Mouse (Mus musculus) C2C12 (cell line): ENCODE data around the gene Rtp4. TPM values are rescaled to one million over a fixed set of nuclear protein-coding genes. Genes with fewer than 3 reads are reported as not detected.

Experiments used
- H3K27me3 ChIP-seq: one replicate; pipeline ENCODE4 v1.6.1; 2011; ENCODE audit not compliant: control insufficient read depth, insufficient read depth, insufficient read length
- H3K36me3 ChIP-seq: one replicate; pipeline ENCODE4 v1.6.1; 2011; ENCODE audit not compliant: control insufficient read depth, insufficient read depth
- H3K4me3 ChIP-seq: one replicate; pipeline ENCODE4 v1.5.1; 2011; ENCODE audit warnings: mild to moderate bottlenecking, control low read depth; ENCODE audit not compliant: poor library complexity, insufficient read depth, severe bottlenecking
- H3K79me2 ChIP-seq: one replicate; pipeline ENCODE4 v1.6.1; 2011; ENCODE audit not compliant: control insufficient read depth, insufficient read depth
- H3K79me3 ChIP-seq: one replicate; pipeline ENCODE4 v1.6.1; 2011; ENCODE audit warnings: low read depth, control low read depth
- H3ac ChIP-seq: one replicate; pipeline ENCODE3; 2011; ENCODE audit warnings: low read depth; ENCODE audit not compliant: control insufficient read depth, insufficient read length
- CEBPB ChIP-seq: IDR thresholded peaks from one replicate; pipeline ENCODE4 v1.6.1; 2011; ENCODE audit warnings: low read depth, mild to moderate bottlenecking, control low read depth, moderate library complexity
- CTCF ChIP-seq: IDR thresholded peaks from one replicate; pipeline ENCODE4 v1.5.1; 2011; ENCODE audit not compliant: control insufficient read depth, insufficient read depth, insufficient read length
- FOSL1 ChIP-seq: IDR thresholded peaks from one replicate; pipeline ENCODE4 v1.8.0; 2011; ENCODE audit warnings: mild to moderate bottlenecking, low read length; ENCODE audit not compliant: poor library complexity, insufficient read depth, severe bottlenecking
- MAX ChIP-seq: IDR thresholded peaks from one replicate; pipeline ENCODE4 v1.6.1; 2011; ENCODE audit warnings: mild to moderate bottlenecking, control low read depth
- MYOD1 ChIP-seq: IDR thresholded peaks from one replicate; pipeline ENCODE4 v1.6.1; 2011; ENCODE audit warnings: low read depth; ENCODE audit not compliant: control insufficient read depth, insufficient read length
- MYOG ChIP-seq: IDR thresholded peaks from one replicate; pipeline ENCODE4 v1.6.1; 2011; ENCODE audit not compliant: control insufficient read depth, insufficient read length; ENCODE audit errors: extremely low read depth
- USF1 ChIP-seq: IDR thresholded peaks from one replicate; pipeline ENCODE4 v1.6.1; 2011; ENCODE audit warnings: low read depth, mild to moderate bottlenecking, control low read depth, moderate library complexity
- polyA plus RNA-seq: library from polyadenylated mRNA; unstranded; fragments of >200 nt; fragmentation: generic; extraction: Trizol; gene quantifications from one replicate; pipeline ENCODE4 v1.2.1, GENCODE M21; 2012; ENCODE audit warnings: missing spikeins

Rtp4 gene
- polyA plus RNA-seq, 1 experiment: 0.69 TPM

DNA sequence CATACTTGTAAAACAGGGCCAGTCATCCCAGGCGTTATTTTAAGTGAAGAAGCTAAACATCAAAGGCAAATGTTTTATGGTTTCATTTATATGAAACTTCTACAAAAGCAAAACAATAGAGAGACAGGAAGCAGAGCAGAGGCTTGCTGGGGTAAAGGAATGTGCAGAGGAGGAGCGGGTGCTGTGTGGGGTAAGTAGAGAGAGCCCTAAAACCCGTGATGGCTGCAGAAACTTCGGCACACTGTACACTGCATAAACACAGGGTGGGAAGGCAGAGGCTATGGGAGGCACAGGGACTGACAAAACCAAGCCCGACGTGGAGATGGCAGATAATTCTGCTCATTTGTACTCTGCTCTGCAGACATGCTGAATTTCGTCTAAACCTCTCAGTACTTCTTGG is 24.3 kb downstream of the Rtp4 start:
- no peak overlapping the region for H3K4me3 ChIP-seq
- no peaks in the 10 kb centered on the region for H3K27me3 ChIP-seq
- H3K79me3 ChIP-seq: no peaks in the 10 kb centered on the region
- TF ChIP-seq FOSL1: no peak
- TF ChIP-seq MYOD1: no peak
- no peaks in the 10 kb centered on the region for H3K36me3 ChIP-seq
- H3ac ChIP-seq: no peak overlapping the region
- no peaks in the 10 kb centered on the region for H3K79me2 ChIP-seq

DNA sequence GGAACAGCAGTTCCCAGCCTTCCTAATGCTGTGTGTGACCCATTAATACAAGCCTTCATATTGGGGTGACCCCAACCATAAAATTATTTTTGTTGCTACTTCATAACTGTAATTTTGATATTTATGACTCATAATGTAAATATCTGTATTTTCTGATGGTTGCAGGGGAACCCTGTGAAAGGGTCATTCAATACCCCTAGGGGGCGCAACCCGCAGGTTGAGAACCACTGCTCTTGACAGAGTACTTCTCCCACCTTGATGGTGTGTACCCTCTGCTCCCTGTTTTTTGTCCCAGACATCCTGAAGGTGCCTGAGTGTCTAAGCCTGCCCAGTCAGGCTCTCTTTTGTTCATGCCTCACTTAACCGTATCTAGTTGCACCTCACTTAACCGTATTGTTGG is 27.7 kb downstream of the Rtp4 start:
- no peaks in the 10 kb centered on the region for H3K79me2 ChIP-seq
- no peak overlapping the region for H3K4me3 ChIP-seq
- no peak for TF ChIP-seq MYOG
- no peak for TF ChIP-seq CEBPB
- no peak for TF ChIP-seq USF1
- no peak for TF ChIP-seq FOSL1
- TF ChIP-seq CTCF: no peak
- no peak for TF ChIP-seq MYOD1
- TF ChIP-seq MAX: no peak

DNA sequence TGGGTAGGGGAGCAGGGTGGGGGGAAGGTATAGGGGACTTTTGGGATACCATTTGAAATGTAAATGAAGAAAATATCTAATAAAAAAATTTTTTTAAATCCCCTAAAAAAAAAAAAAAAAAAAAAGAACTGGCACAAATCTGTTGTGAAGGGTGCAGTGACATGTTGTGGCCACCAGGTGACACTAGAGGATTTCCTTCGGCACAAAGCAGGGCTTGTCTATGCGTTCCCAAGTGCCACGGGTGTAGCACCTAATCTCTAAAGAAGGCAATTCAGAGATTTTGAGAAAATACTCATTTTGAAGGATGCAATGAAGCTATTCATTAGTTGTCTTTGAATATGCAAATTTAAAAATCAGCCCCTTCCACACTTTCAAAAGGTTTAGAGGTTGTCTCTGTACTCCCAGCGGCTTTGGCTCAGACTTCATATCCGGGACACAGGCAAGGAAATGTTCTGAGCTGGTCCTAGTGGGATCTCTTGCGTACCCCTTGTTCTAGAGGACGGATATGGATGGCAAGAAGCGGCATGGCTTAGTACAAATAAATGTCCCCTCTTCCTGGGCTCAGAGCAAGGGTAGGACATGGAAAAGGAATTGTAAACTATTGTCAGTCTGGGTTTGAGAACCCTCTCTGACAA is 30.4 kb downstream of the Rtp4 start:
- H3K36me3 ChIP-seq: no peaks in the 10 kb centered on the region
- H3K27me3 ChIP-seq: no peaks in the 10 kb centered on the region
- TF ChIP-seq MYOD1: no peak
- TF ChIP-seq CTCF: peak; percentile 62
- no peaks in the 10 kb centered on the region for H3K79me3 ChIP-seq
- no peaks in the 10 kb centered on the region for H3K79me2 ChIP-seq
- no peak overlapping the region for H3ac ChIP-seq
- no peak overlapping the region for H3K4me3 ChIP-seq

More for the DNA sequence above, 27.7 kb downstream of the Rtp4 start:
- H3K27me3 ChIP-seq: no peaks in the 10 kb centered on the region
- H3ac ChIP-seq: no peak overlapping the region
- no peaks in the 10 kb centered on the region for H3K36me3 ChIP-seq
- no peaks in the 10 kb centered on the region for H3K79me3 ChIP-seq

DNA sequence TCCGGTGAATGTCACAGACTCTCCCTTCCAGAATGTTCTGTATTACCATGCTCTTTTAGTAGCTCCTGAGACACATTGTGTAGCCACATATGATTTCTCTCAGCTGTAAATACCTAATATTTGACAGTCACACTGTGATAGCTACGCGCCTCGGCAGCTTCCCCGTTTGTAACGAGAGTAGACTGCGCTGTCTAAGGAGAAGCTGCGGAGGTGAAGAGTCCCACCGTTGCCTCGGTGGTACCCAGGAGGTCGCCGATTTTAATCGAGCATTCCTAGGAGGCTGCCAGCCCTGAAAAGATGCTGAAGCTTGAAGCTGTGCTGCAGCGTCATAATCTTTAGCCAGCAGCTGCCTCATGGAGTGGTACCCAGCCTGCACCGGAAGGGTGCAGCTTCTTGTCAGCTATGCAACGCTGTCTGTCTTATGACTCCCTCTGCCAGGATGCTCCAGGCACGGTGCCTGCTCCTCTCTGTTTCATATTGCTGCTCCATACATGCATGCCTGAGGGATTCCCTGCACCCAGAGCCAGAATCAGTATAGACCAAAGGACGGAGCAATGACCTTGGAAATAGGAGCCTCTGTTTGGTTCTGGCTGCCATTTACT is 31.0 kb downstream of the Rtp4 start:
- no peaks in the 10 kb centered on the region for H3K27me3 ChIP-seq
- H3K79me3 ChIP-seq: no peaks in the 10 kb centered on the region
- no peaks in the 10 kb centered on the region for H3K79me2 ChIP-seq
- TF ChIP-seq MYOD1 (no peak), MYOG (no peak), CTCF (no peak), USF1 (no peak), CEBPB (no peak), MAX (no peak)
- no peak overlapping the region for H3ac ChIP-seq
- H3K36me3 ChIP-seq: no peaks in the 10 kb centered on the region
- H3K4me3 ChIP-seq: no peak overlapping the region

DNA sequence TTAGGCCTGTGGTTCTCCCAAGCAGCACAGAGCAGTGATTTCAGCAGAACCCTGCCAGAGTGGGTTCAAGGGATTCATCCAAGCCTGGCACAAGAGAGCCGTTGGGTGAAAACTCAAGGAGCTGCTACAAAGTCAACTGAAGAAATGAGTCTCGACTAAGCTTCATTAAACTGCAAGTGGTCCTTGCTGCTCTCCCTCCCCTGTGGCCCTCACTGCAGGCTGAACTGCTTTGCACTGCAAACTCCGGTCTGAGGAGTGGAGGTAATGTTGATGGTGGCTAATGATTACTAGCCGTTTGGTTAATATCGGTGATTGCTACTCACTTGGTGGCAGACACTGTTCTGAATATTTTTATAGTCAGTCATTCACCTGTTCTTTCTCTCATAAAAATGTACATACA is 34.6 kb downstream of the Rtp4 start:
- H3K27me3 ChIP-seq: no peaks in the 10 kb centered on the region
- TF ChIP-seq FOSL1 (no peak), CTCF (no peak), CEBPB (no peak), USF1 (no peak), MAX (no peak), MYOG (no peak), MYOD1 (no peak)
- H3K36me3 ChIP-seq: no peaks in the 10 kb centered on the region
- H3K79me3 ChIP-seq: no peaks in the 10 kb centered on the region
- no peaks in the 10 kb centered on the region for H3K79me2 ChIP-seq
- no peak overlapping the region for H3ac ChIP-seq
- no peak overlapping the region for H3K4me3 ChIP-seq

DNA sequence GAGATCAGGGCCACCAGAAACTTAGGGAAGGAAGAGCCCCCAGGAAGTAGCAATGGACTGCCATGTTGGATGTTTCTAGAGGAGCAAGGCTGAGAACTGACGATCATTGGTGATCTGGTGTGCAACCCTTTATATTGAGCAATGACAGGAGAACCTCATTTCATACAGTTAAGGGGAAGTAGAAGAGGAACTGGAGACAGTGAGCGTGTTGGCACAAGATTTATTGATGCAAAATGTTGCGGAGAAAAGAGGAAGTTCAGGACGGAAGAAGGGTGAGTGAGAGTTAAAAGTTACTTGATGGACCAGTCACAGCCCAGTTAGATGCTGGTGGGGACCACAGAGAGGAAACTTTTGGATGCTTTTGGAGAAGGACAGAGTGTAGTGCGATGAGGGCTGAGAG is 37.1 kb downstream of the Rtp4 start:
- no peak overlapping the region for H3K4me3 ChIP-seq
- no peak overlapping the region for H3ac ChIP-seq
- no peaks in the 10 kb centered on the region for H3K79me3 ChIP-seq
- H3K27me3 ChIP-seq: no peaks in the 10 kb centered on the region
- H3K79me2 ChIP-seq: no peaks in the 10 kb centered on the region
- TF ChIP-seq MYOD1 (no peak), MYOG (no peak)
- H3K36me3 ChIP-seq: no peaks in the 10 kb centered on the region
